ENCODE assay signal across 8 mouse cellular contexts in genomic region chr13:24801308-24801921, GRCm38 (mm10). TPM values are rescaled to one million over a fixed set of nuclear protein-coding genes. Genes with fewer than 3 reads are reported as not detected.
DNase-seq lines count a peak whose midpoint lies in the region; ATAC-seq and TF ChIP-seq lines count a peak whose summit lies in the region.

Gene BC005537 (plus strand): TSS chr13:24801657.

- under 1% methylated on average over 62 of the region's 74 CpGs for WGBS in intestine, embryonic 15.5 days
- WGBS in liver, embryonic 11.5 days, result under 1% methylated on average over 45 of the region's 74 CpGs
- 1% methylated on average over 49 of the region's 74 CpGs for WGBS in midbrain, postnatal 0 days

- H3K4me2 ChIP-seq in intestine, embryonic 15.5 days (replicated peaks), result peak within 1 kb of the TSS; percentile 87
- H3K4me2 ChIP-seq in liver, embryonic 11.5 days, result peak within 1 kb of the TSS; percentile 96
- peak within 1 kb of the TSS; percentile 86 for H3K4me2 ChIP-seq in midbrain, postnatal 0 days (ENCODE audit: low read depth, low read length, poor library complexity, severe bottlenecking)

- no peaks in the 10 kb centered on the region for H3K27me3 ChIP-seq in intestine, embryonic 15.5 days (replicated peaks)
- H3K27me3 ChIP-seq in liver, embryonic 11.5 days (replicated peaks; ENCODE audit: control insufficient read depth, insufficient read depth, low read length), result no peaks in the 10 kb centered on the region
- H3K27me3 ChIP-seq in midbrain, postnatal 0 days (ENCODE audit: insufficient read depth, low read length), result no peaks in the 10 kb centered on the region

- peak within 1 kb of the TSS; percentile 99 for H3K27ac ChIP-seq in cortical plate, adult 2 months (ENCODE audit: insufficient read depth, low read length)
- peak within 1 kb of the TSS; percentile 95 for H3K27ac ChIP-seq in intestine, embryonic 15.5 days
- H3K27ac ChIP-seq in liver, embryonic 11.5 days (ENCODE audit: low read depth, low read length), result peak within 1 kb of the TSS; percentile 97
- H3K27ac ChIP-seq in midbrain, postnatal 0 days (ENCODE audit: low read depth, low read length), result peak within 1 kb of the TSS; percentile 99

- H3K4me1 ChIP-seq in cortical plate, adult 2 months (ENCODE audit: control insufficient read depth, insufficient read depth, low read length), result peaks cover 3% of the 10 kb centered on the region; the same call in 1 of the 2 replicates
- peaks cover 5% of the 10 kb centered on the region for H3K4me1 ChIP-seq in intestine, embryonic 15.5 days (replicated peaks)
- H3K4me1 ChIP-seq in liver, embryonic 11.5 days (replicated peaks; ENCODE audit: control insufficient read depth, insufficient read depth, low read length), result peaks cover 15% of the 10 kb centered on the region
- peaks cover 16% of the 10 kb centered on the region for H3K4me1 ChIP-seq in midbrain, postnatal 0 days (ENCODE audit: insufficient read depth, low read length)

- H3K4me3 ChIP-seq in cortical plate, adult 2 months (ENCODE audit: insufficient read depth, low read length), result peak within 1 kb of the TSS; percentile 65
- peak within 1 kb of the TSS; percentile 98 for H3K4me3 ChIP-seq in intestine, embryonic 15.5 days (replicated peaks)
- peak within 1 kb of the TSS; percentile 95 for H3K4me3 ChIP-seq in liver, embryonic 11.5 days (ENCODE audit: low read depth, low read length)
- H3K4me3 ChIP-seq in midbrain, postnatal 0 days (ENCODE audit: low read depth, low read length), result peak within 1 kb of the TSS; percentile 91

- no peaks in the 10 kb centered on the region for H3K9me3 ChIP-seq in intestine, embryonic 15.5 days
- H3K9me3 ChIP-seq in liver, embryonic 11.5 days (ENCODE audit: control insufficient read depth, low read length), result no peaks in the 10 kb centered on the region
- H3K9me3 ChIP-seq in midbrain, postnatal 0 days (ENCODE audit: low read length), result no peaks in the 10 kb centered on the region

- ATAC-seq in granulocyte monocyte progenitor cell, adult 5-6 weeks (replicated peaks; ENCODE audit: poor library complexity, severe bottlenecking), result peak; percentile 60
- peak; percentile 66 for ATAC-seq in intestine, embryonic 15.5 days
- peak; percentile 30 for ATAC-seq in liver, embryonic 11.5 days (replicated peaks; ENCODE audit: low FRiP score)
- peak; percentile 75 for ATAC-seq in midbrain, postnatal 0 days (ENCODE audit: low FRiP score)

- peak; percentile 81 for DNase-seq in CD4-positive helper T cell, adult 2 months (ENCODE audit: low read depth, low spot score)
- DNase-seq in MN1 (ENCODE audit: low spot score), result peak; percentile 61
- no peak for DNase-seq in liver, embryonic 11.5 days (ENCODE audit: low spot score)
- peak; percentile 51 for DNase-seq in midbrain, postnatal 0 days (ENCODE audit: low spot score)
- DNase-seq in thymus, postnatal 4 days, result peak; percentile 84

- H3K9ac ChIP-seq in intestine, embryonic 15.5 days, result peak within 1 kb of the TSS; percentile 94
- peak within 1 kb of the TSS; percentile 99 for H3K9ac ChIP-seq in liver, embryonic 11.5 days (ENCODE audit: low read depth, low read length)
- peak within 1 kb of the TSS; percentile 79 for H3K9ac ChIP-seq in midbrain, postnatal 0 days (replicated peaks; ENCODE audit: low read length, poor library complexity, severe bottlenecking)

- no peaks in the 10 kb centered on the region; the same call in 1 of the 2 replicates for H3K36me3 ChIP-seq in intestine, embryonic 15.5 days
- H3K36me3 ChIP-seq in liver, embryonic 11.5 days (ENCODE audit: control insufficient read depth, insufficient read depth, low read length), result peaks cover 8% of the 10 kb centered on the region
- peaks cover 2% of the 10 kb centered on the region; the same call in 1 of the 2 replicates for H3K36me3 ChIP-seq in midbrain, postnatal 0 days (ENCODE audit: insufficient read depth, low read length)

- no peak for TF ChIP-seq CTCF in cortical plate, adult 2 months (IDR thresholded peaks at IDR 0.05; ENCODE audit: extremely low read depth, insufficient read depth, low read length)
- peak; percentile 50 for TF ChIP-seq CTCF in midbrain, postnatal 0 days (IDR thresholded peaks at IDR 0.05)

- no peak for TF ChIP-seq POLR2A in cortical plate, adult 2 months (IDR thresholded peaks at IDR 0.05; ENCODE audit: extremely low read depth, insufficient read depth, low read length)

RNA-seq across cellular contexts. Expression of gene BC005537, which starts in this region (rescaled TPM):
- 115 and 122 TPM in 2 replicates for polyA plus RNA-seq in cortical plate, adult 2 months (2012; rRNA removed)
- total RNA-seq in granulocyte monocyte progenitor cell, adult 5-6 weeks (2014; fragmentation: Nextera tagmentation), result 166 and 184 TPM in 2 replicates
- 57.0 and 63.6 TPM in 2 replicates for total RNA-seq in granulocyte monocyte progenitor cell, adult 5-6 weeks (2017)
- 12.4 and 13.2 TPM in 2 replicates for polyA plus RNA-seq in intestine, embryonic 15.5 days (2015; fragmentation: Nextera tagmentation; extraction: Ambion mirVana)
- 18.3 and 18.8 TPM in 2 replicates for polyA plus RNA-seq in liver, embryonic 11.5 days (2014; fragmentation: Nextera tagmentation; extraction: Ambion mirVana)
- 52.2 and 61.8 TPM in 2 replicates for total RNA-seq in midbrain, postnatal 0 days (2014; rRNA removed)
- 16.3 and 18.2 TPM in 2 replicates for polyA plus RNA-seq in midbrain, postnatal 0 days (2015; fragmentation: Nextera tagmentation; extraction: Ambion mirVana)
